Mouse (Mus musculus) embryonic facial prominence, embryonic 14.5 days (tissue): ENCODE measurements around the gene Shisa5. TPM values are rescaled to one million over a fixed set of nuclear protein-coding genes. Genes with fewer than 3 reads are reported as not detected.
A peak's percentile ranks its signal among the peaks of the same experiment; 100 is the strongest.

Source experiments
- ATAC-seq: fragments of 200-750 bp; cut with Nextera tagmentation; 2 replicates; pipeline ENCODE4 v1.8.0; 2017; ENCODE audit warnings: low read depth, moderate number of reproducible peaks, moderate TSS enrichment
- DNase-seq: peaks from one replicate; pipeline ENCODE4 v3.0.0-alpha.2; 2015; ENCODE audit warnings: low spot score
- H3K27ac ChIP-seq: fragments of 300-500 bp; sonication (generic); replicated peaks from 2 replicates; pipeline ENCODE4 v1.5.1; 2014; ENCODE audit warnings: low read depth, mild to moderate bottlenecking, low read length, moderate library complexity
- H3K27me3 ChIP-seq: fragments of 300-500 bp; sonication (generic); replicated peaks from 2 replicates; pipeline ENCODE4 v1.6.1; 2014; ENCODE audit warnings: low read length; ENCODE audit not compliant: control insufficient read depth, insufficient read depth
- H3K36me3 ChIP-seq: fragments of 300-500 bp; sonication (generic); 2 replicates; pipeline ENCODE4 v1.6.1; 2014; ENCODE audit warnings: low read length, mixed read lengths; ENCODE audit not compliant: control insufficient read depth, insufficient read depth
- H3K4me1 ChIP-seq: fragments of 300-500 bp; sonication (generic); 2 replicates; pipeline ENCODE4 v1.6.1; 2014; ENCODE audit warnings: antibody characterized with exemption, low read length; ENCODE audit not compliant: control insufficient read depth, insufficient read depth
- H3K4me2 ChIP-seq: fragments of 300-500 bp; sonication (generic); 2 replicates; pipeline ENCODE4 v1.6.1; 2014; ENCODE audit warnings: low read depth, mild to moderate bottlenecking, low read length, moderate library complexity, mixed read lengths
- H3K4me3 ChIP-seq: fragments of 300-500 bp; sonication (generic); 2 replicates; pipeline ENCODE4 v1.5.1; 2014; ENCODE audit warnings: low read depth, mild to moderate bottlenecking, low read length
- H3K9ac ChIP-seq: fragments of 300-500 bp; sonication (generic); 2 replicates; pipeline ENCODE4 v1.6.1; 2014; ENCODE audit warnings: low read depth, mild to moderate bottlenecking, low read length, moderate library complexity, mixed read lengths
- H3K9me3 ChIP-seq: fragments of 300-500 bp; sonication (generic); 2 replicates; pipeline ENCODE4 v1.6.1; 2016; ENCODE audit warnings: low read length; ENCODE audit not compliant: control insufficient read depth
- WGBS: fragments of 180-500 bp; shearing (Covaris S2); extraction: QIAGEN DNeasy Blood & Tissue Kit; methylation state at CpG from one replicate; pipeline ENCODE4 v1.1.7; 2014; 5-methylcytosine and 5-hydroxymethylcytosine counted together
- polyA plus RNA-seq: library from polyadenylated mRNA; unstranded; fragments of >200 nt; fragmentation: Nextera tagmentation; extraction: Ambion mirVana; gene quantifications from 2 replicates; pipeline ENCODE4 v1.2.1, GENCODE M21; 2014

Shisa5 gene
- polyA plus RNA-seq, 1 experiment from 2014 or later, result 81.7 TPM

DNA sequence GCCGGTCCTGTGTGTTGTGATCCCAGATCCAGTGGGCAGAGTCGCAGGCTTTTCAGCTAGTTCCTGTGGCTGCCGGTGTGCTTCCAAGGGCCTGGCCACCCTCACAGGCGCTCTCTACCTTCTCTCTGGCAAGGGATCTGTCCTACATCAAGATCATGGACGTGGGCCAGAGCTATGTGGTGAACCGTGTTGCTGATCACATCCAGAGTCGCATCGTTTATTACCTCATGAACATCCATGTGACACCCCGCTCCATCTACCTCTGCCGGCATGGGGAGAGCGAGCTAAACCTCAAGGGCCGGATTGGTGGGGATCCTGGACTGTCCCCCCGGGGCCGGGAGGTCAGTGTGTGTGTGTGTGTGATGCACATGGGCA, 28.1 kb upstream of the Shisa5 start:
- WGBS, result 82% methylated on average over 14 of the region's 14 CpGs
- Histone ChIP-seq H3K27me3 (no peaks in the 10 kb centered on the region), H3K36me3 (0 out of 2 replicates have a peak, but pooled peaks cover 36% of the 10 kb centered on the region), H3K4me2 (no peak overlapping the region), H3K4me3 (no peak overlapping the region), H3K4me1 (no peaks in the 10 kb centered on the region; the same call in 1 of the 2 replicates), H3K9ac (no peak overlapping the region; the same call in 1 of the 2 replicates), H3K9me3 (no peaks in the 10 kb centered on the region), H3K27ac (no peak overlapping the region)
- DNase-seq, result no peak
- no peak for ATAC-seq

DNA sequence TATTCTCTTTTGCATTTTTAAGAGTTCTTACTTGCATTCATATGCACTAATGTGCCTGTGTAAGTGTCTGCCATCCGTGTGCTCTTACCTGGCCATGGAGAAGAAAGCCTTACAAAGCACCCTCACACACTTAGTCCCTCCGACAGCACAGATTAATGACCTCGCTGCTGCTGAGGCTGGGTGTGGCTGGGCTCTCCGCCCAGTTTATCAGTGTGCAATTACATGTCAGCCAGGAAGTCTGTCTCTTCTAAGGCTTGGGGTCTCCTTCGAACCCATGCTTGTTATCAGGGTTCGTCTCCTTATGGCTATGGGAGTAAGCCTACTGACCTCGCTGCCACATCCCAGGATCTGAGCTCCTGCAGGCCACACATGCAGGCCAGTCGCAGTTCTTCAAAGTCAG, 23.0 kb upstream of the Shisa5 start:
- Histone ChIP-seq H3K4me1 (no peaks in the 10 kb centered on the region), H3K4me2 (no peak overlapping the region), H3K27me3 (no peaks in the 10 kb centered on the region), H3K4me3 (no peak overlapping the region), H3K36me3 (0 out of 2 replicates have a peak, but pooled peaks cover 26% of the 10 kb centered on the region), H3K9me3 (no peaks in the 10 kb centered on the region), H3K27ac (no peak overlapping the region), H3K9ac (peak overlapping the region; percentile 4; the same call in 1 of the 2 replicates)
- 69% methylated on average over 8 of the region's 8 CpGs for WGBS
- no peak for DNase-seq
- no peak for ATAC-seq

DNA sequence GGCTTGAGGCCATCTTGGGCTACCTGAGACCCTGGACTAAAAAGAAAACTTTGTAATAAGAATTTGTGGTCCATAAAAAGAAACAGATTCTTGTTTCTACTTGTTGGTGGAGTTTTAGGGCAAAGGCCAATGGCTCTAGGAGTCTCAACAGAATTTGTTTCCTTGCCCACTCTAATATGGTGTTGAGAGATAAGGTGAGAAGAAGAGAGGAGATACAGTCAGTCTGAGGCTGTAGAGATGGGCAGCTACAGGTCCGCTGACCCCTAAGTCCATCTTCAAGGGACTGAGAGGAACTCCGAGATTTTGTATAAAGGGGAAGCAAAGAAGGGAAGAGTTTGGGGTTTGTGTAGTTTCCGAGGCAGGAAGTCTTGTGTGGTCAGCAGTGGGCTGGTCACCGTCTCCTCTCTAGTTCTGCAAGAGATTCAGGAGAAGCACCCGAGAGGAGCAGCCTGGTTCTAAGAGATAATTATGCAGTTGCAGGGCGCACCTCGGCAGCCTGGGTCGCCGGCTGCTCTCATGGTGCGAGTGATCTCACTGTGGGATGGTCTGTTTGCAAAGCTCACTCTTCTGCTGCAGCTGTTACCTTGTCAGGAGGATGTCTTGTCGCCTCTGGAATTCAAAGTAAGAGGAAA, 21.3 kb upstream of the Shisa5 start:
- Histone ChIP-seq H3K27ac (no peak overlapping the region), H3K4me3 (no peak overlapping the region), H3K27me3 (no peaks in the 10 kb centered on the region), H3K4me2 (no peak overlapping the region), H3K4me1 (no peaks in the 10 kb centered on the region), H3K36me3 (0 out of 2 replicates have a peak, but pooled peaks cover 10% of the 10 kb centered on the region), H3K9ac (no peak overlapping the region), H3K9me3 (no peaks in the 10 kb centered on the region)
- DNase-seq (no peak), ATAC-seq (no peak)
- WGBS, result 63% methylated on average over 11 of the region's 11 CpGs

- no peaks in the 10 kb centered on the region for H3K4me1 ChIP-seq
- WGBS, result 74% methylated on average over 4 of the region's 4 CpGs
- H3K27ac ChIP-seq, result no peak overlapping the region
- no peak for DNase-seq
- no peak overlapping the region for H3K9ac ChIP-seq
- H3K36me3 ChIP-seq, result peaks cover 14% of the 10 kb centered on the region; the same call in 1 of the 2 replicates
- H3K27me3 ChIP-seq, result no peaks in the 10 kb centered on the region
- no peak for ATAC-seq
- no peaks in the 10 kb centered on the region for H3K9me3 ChIP-seq
- no peak overlapping the region for H3K4me3 ChIP-seq
- H3K4me2 ChIP-seq, result no peak overlapping the region
Measured at GRCm38 (mm10) chr9:109021428-109021827, 16.9 kb upstream of the Shisa5 start.

- Histone ChIP-seq H3K4me2 (no peak overlapping the region), H3K36me3 (peaks cover 14% of the 10 kb centered on the region; the same call in 1 of the 2 replicates), H3K4me1 (no peaks in the 10 kb centered on the region), H3K4me3 (no peak overlapping the region), H3K27ac (no peak overlapping the region), H3K9ac (no peak overlapping the region), H3K27me3 (no peaks in the 10 kb centered on the region), H3K9me3 (no peaks in the 10 kb centered on the region)
- DNase-seq (no peak), ATAC-seq (no peak)
- WGBS, result 86% methylated on average over 17 of the region's 17 CpGs
Measured at GRCm38 (mm10) chr9:109022866-109023685, 15.3 kb upstream of the Shisa5 start.

GRCm38 (mm10) chr9:109027521-109027920, 10.8 kb upstream of the Shisa5 start:
- Histone ChIP-seq H3K36me3 (peaks cover 14% of the 10 kb centered on the region; the same call in 1 of the 2 replicates), H3K4me1 (no peaks in the 10 kb centered on the region), H3K4me3 (no peak overlapping the region), H3K9ac (no peak overlapping the region), H3K27me3 (no peaks in the 10 kb centered on the region), H3K4me2 (no peak overlapping the region), H3K27ac (no peak overlapping the region), H3K9me3 (no peaks in the 10 kb centered on the region)
- ATAC-seq, result no peak
- no peak for DNase-seq
- WGBS, result 74% methylated on average over 8 of the region's 8 CpGs

- WGBS, result 85% methylated on average over 3 of the region's 3 CpGs
Measured at GRCm38 (mm10) chr9:109028421-109028820, 9.9 kb upstream of the Shisa5 start.

GRCm38 (mm10) chr9:109028919-109029318, 9.4 kb upstream of the Shisa5 start:
- ATAC-seq (no peak), DNase-seq (no peak)
- Histone ChIP-seq H3K27ac (no peak overlapping the region), H3K9ac (no peak overlapping the region), H3K4me3 (no peak overlapping the region), H3K9me3 (no peaks in the 10 kb centered on the region), H3K4me2 (no peak overlapping the region), H3K27me3 (no peaks in the 10 kb centered on the region), H3K4me1 (no peaks in the 10 kb centered on the region), H3K36me3 (0 out of 2 replicates have a peak, but pooled peaks cover 7% of the 10 kb centered on the region)
- 68% methylated on average over 5 of the region's 5 CpGs for WGBS

More at GRCm38 (mm10) chr9:109028421-109028820, 9.9 kb upstream of the Shisa5 start:
- H3K27me3 ChIP-seq, result no peaks in the 10 kb centered on the region
- no peak overlapping the region for H3K27ac ChIP-seq
- H3K36me3 ChIP-seq, result peaks cover 11% of the 10 kb centered on the region; the same call in 1 of the 2 replicates
- no peaks in the 10 kb centered on the region for H3K4me1 ChIP-seq
- DNase-seq (no peak), ATAC-seq (no peak)
- no peak overlapping the region for H3K9ac ChIP-seq
- no peaks in the 10 kb centered on the region for H3K9me3 ChIP-seq
- H3K4me3 ChIP-seq, result no peak overlapping the region
- no peak overlapping the region for H3K4me2 ChIP-seq
